Mouse (Mus musculus): Measurements from ENCODE around the gene Brix1.
"Not testable (repeated sequence)": the region's sequence is repeated elsewhere in the genome, so short reads cannot be mapped to it uniquely, and the experiment has no call there.

Brix1 gene

DNA sequence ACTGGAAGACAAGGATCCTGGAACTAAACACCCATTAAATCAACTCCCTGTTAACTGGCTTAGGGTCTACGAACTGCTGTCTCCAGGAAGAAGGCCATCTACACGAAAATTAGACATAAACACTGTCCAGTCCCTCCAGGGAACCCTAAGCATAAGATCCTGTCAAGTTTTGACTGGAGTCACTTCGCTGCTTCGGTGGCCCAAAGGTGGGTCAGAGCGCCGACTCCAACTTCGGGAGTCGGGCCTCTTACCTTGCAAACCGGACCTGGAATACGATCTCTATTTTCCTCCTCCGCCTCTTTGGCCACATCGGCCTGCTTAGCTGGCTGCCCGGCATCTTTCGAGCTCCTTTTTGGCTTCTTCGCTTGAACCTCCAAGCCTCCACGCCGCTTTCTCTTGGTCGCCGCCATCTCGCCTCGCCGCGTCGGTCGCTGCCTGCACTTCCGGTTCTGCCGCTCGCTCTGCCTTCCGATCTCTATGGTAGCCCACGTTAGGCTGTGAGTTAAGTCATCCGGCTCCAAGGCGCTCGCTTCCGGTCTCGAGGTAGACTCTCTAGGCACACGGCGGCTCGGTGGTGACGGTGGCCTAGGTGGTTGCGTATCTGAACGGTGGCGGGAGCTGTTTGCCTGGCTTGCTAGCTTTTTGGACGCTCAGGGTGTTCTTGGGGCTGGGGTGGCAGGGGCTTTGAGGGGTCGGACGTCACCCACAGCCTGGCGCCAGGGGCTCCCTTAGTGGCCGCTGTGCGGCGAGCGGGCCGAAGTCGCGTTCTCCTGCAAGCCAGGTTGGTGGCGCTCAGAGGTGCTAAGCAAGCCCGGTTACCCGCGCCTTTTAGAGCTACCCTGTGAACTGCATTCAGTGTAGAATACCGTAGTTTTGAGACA is at the start of gene Brix1, which contains the start of gene Rad1:
Brix1 (minus strand) TSS at position 464 of the 881 bp plus-strand sequence.
Rad1 (plus strand) TSS at position 535 of the 881 bp plus-strand sequence.
- DNase-seq = peak; percentile 97

DNA sequence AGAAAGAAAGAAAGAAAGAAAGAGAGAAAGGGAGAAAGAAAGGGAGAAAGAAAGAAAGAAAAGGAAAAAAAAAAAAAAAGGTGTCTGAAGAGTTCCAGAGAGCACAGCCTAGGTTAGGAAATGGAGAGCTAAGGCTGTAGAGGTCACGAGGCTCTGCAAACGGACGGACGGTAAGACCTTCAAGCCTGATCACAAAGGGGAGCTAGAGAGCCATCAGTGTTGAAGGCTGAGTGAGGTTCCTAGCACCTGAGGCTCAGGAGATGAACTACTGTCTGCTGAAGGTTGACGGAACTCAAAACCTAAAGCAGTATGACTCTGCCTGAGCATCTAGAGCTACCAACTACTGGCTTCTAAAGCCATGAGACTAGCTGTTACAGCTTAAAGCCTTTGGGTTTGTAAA is 48.8 kb upstream of the Brix1 start:
- DNase-seq = no peak

- not testable (repeated sequence) for DNase-seq
Measured at GRCm38 (mm10) chr15:10533361-10533760, 47.6 kb upstream of the Brix1 start.

DNA sequence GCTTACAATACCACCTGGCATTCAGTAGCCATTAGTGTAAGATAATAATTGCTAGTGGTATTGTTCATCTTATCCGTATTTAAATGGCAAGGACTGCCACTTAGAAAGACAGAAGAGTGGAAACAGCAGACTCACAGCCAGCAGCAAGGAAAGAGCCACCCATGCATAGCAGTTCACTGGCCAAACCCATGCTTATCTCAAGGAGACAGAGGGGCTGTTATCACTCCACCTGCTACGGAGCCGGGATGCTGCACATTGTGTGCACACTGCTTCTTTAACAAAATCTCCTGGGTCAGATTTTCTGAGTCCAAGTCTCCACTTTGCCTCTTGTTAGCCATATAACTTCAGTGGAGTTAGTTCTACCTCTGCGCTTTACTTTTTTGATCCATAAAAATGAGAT is 45.6 kb upstream of the Brix1 start:
- no peak for DNase-seq

GRCm38 (mm10) chr15:10525896-10526295 is 40.1 kb upstream of the Brix1 start:
- no peak for DNase-seq

GRCm38 (mm10) chr15:10515166-10515565 is 29.4 kb upstream of the Brix1 start:
- DNase-seq = no peak

DNA sequence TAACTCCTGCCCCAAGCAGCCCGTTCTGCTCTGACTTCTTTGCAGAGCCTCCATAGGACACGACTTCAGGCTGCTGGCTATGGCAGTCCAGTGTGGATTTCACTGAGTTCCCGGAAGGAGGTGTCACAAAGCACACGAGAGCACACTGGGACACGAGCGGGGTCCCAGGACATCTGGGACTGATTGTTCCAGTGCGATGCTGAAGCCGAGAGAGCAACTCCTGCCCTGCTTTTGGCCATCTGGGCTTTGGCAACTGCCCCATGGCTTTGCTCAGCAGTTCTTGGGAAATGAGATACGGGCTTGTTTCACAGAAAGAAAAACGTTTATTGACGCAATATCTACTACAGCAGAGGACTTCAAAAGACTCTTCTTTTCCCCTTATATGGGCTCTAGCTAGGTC is 20.4 kb upstream of the Brix1 start:
- peak; percentile 21 for DNase-seq

- DNase-seq = peak; percentile 32
Measured at GRCm38 (mm10) chr15:10500838-10501719, 15.3 kb upstream of the Brix1 start.

DNA sequence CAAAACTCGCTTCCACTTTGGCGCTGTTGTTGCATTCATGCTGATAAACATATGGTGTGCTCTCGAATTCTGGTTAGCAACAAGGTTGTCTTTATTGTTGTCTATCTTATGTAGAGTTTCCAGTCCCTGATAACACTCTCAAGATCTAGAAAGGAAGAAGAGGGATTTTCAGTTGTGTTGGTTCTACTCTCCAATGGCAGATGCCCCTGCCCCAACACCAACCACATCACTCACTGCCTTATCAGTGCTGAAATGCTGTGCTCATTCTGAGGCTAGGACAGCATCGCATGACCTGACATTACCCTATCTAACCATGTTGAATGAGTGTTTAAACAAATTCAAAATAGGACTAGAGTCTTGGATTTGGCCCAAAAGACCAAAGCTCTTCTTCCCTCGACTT is 14.3 kb upstream of the Brix1 start:
- no peak for DNase-seq

DNA sequence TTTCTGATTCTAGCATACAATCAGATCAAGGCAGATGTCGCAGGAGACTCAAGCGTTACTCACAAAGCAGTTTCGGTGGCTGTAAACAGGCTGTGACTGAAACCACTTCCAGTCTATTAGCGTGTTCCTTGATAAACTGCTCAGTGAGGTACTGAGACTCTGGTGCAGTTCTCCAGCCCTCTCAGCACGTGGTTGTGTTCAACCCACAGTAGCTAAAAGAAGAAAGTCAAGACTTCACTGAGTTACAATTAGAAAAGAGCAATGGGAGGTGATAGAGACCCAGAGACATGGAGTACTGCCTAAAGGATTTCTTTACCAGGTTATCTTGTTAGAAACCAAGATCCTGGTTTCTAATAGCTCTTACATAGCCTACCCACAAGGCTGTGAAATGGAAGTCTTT is 13.8 kb upstream of the Brix1 start:
- DNase-seq = no peak

GRCm38 (mm10) chr15:10496696-10497095 is 10.9 kb upstream of the Brix1 start:
- not testable (repeated sequence) for DNase-seq

- DNase-seq = no peak
Measured at GRCm38 (mm10) chr15:10495944-10496343, 10.2 kb upstream of the Brix1 start.

- no peak for DNase-seq
Measured at GRCm38 (mm10) chr15:10490101-10490500, 4.4 kb upstream of the Brix1 start.

GRCm38 (mm10) chr15:10487246-10487645 is 1.5 kb upstream of the Brix1 start:
- peak; percentile 43 for DNase-seq

DNA sequence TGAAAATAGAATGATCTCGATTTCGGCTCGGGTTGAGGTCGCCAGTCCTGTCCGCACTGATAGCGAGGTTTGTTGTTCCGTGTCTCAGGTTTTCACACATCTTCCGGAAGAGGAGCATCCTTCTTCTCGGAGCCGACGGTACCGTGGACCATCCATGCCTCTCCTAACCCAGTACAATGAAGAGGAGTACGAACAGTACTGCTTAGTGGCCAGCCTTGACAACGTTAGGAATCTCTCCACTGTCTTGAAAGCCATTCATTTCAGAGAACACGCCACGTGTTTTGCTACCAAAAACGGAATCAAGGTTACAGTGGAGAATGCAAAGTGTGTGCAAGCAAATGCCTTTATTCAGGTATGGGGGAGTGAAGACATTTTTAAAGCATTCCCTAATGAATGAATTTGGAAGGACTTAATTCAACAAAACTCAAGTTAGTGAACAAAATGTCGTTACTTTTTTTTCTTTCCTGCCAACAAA is 655 bp upstream of the Brix1 start:
- no peak for DNase-seq

DNA sequence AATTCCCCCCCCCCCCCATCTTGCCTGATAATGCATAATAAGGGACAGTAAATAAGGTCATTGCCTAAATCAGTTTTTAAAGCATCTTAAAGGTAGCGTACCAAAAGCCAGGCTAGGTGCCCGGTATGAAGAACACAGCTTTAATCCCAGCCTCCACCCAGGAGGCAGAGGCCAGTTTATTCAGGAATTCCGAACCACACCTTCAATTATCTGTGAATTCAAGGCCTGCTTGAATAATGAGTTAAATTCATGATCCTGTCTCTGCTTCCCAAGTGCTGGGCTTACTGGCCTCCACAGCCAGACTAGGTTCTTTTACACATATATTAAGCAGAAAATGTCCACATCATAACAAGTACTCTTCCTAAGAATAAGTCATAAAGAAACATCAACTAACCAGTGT is 14.8 kb downstream of the Brix1 start:
- DNase-seq = no peak

- peak; percentile 88 for DNase-seq
Measured at GRCm38 (mm10) chr15:10470151-10470831, 15.5 kb downstream of the Brix1 start, which contains the start of gene Dnajc21. TSS of gene Dnajc21 (minus strand) at chr15:10470516.

GRCm38 (mm10) chr15:10469641-10470150 is 16.1 kb downstream of the Brix1 start:
- DNase-seq = peak; percentile 26

- no peak for DNase-seq
Measured at GRCm38 (mm10) chr15:10468761-10469160, 17.0 kb downstream of the Brix1 start.

DNA sequence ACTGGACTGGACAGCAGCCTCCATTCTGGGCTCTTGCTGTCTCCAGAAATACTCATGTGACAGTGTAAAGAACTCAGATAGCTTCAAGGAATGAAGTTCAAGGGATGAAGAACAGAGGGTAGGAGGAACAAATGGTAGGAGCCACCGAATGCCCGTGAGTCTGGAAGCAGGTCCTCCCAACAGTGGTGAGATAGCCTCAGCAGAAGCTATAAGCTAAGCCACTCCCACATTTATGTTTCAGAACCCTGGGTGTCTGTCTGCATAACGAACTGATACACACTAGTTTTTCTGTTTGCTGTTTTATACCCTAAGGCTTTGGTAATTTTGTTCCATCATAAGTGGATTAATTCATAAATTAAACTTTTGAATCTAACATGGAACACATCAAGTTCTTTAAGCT is 21.1 kb downstream of the Brix1 start:
- DNase-seq = no peak

- no peak for DNase-seq
Measured at GRCm38 (mm10) chr15:10463555-10463954, 22.2 kb downstream of the Brix1 start.

GRCm38 (mm10) chr15:10460986-10461385 is 24.8 kb downstream of the Brix1 start:
- no peak for DNase-seq

GRCm38 (mm10) chr15:10447102-10447501 is 38.6 kb downstream of the Brix1 start:
- DNase-seq = no peak
